Mouse (Mus musculus): ENCODE results near the gene Fbxw2.

DNA sequence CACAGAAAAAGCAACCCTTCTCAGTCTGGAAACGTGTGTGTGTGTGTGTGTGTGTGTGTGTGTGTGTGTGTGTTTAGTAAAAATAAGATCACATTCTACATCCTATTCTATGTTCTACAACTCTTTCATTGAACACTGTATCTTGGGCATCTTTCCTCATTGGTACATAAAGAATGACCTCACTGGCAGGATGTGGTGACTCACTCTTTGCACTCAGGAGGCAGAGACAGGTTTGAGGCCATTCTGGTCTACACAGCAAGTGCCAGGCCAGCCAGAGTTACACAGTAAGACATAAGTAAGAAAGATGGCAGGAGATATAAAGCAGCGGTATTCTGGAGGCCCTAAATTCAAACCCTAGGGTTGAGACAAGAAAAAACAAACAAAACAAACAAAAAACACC, 63.2 kb downstream of the Fbxw2 start:
- TF ChIP-seq CTCF (IDR thresholded peaks at IDR 0.05; ENCODE audit: borderline replicate concordance, insufficient read depth, low read length) (no peak), POLR2A (IDR thresholded peaks at IDR 0.05; ENCODE audit: low read depth, low read length) (no peak)
